Mouse (Mus musculus) myocyte (in vitro differentiated cells): ENCODE data around the gene Rps10. TPM values are rescaled to one million over a fixed set of nuclear protein-coding genes. Genes with fewer than 3 reads are reported as not detected.

ENCODE experiments used
- H3K27me3 ChIP-seq: one replicate; pipeline ENCODE4 v1.6.1; 2011; ENCODE audit not compliant: control insufficient read depth, insufficient read depth, insufficient read length
- H3K36me3 ChIP-seq: one replicate; pipeline ENCODE4 v1.6.1; 2011; ENCODE audit not compliant: control insufficient read depth, insufficient read depth
- H3K4me2 ChIP-seq: one replicate; pipeline ENCODE4 v1.6.1; 2011; ENCODE audit warnings: low read depth, control low read depth
- H3K4me3 ChIP-seq: one replicate; pipeline ENCODE4 v1.5.1; 2011; ENCODE audit warnings: mild to moderate bottlenecking, control low read depth, moderate library complexity
- H3K79me2 ChIP-seq: one replicate; pipeline ENCODE4 v1.6.1; 2011; ENCODE audit not compliant: control insufficient read depth, insufficient read depth
- H3ac ChIP-seq: one replicate; pipeline ENCODE4 v1.6.1; 2011; ENCODE audit not compliant: control insufficient read depth, insufficient read length
- CEBPB ChIP-seq: IDR thresholded peaks from 2 replicates; pipeline ENCODE4 v1.6.1; 2011; ENCODE audit warnings: mild to moderate bottlenecking, moderate library complexity; ENCODE audit not compliant: poor library complexity, insufficient read depth, severe bottlenecking
- E2F4 ChIP-seq: IDR thresholded peaks from one replicate; pipeline ENCODE4 v1.6.1; 2011; ENCODE audit warnings: mild to moderate bottlenecking, control low read depth, moderate library complexity; ENCODE audit not compliant: insufficient read depth
- MAX ChIP-seq: IDR thresholded peaks from one replicate; pipeline ENCODE4 v1.6.1; 2011; ENCODE audit warnings: low read depth, mild to moderate bottlenecking, control low read depth
- MYOD1 ChIP-seq, 3 experiments: IDR thresholded peaks; one replicate each; pipeline ENCODE4 v1.6.1; 2011; ENCODE audit warnings: control low read depth in 2 of 3, low read depth in 2 of 3, mild to moderate bottlenecking in 2 of 3, moderate library complexity in 1 of 3; ENCODE audit not compliant: insufficient read length in 2 of 3, control insufficient read depth in 1 of 3
- MYOG ChIP-seq, 3 experiments: IDR thresholded peaks; one replicate each; pipeline ENCODE4 v1.6.1; 2011; ENCODE audit warnings: control low read depth in 2 of 3, low read depth in 2 of 3, mild to moderate bottlenecking in 2 of 3; ENCODE audit not compliant: insufficient read length in 2 of 3, control insufficient read depth in 1 of 3, insufficient read depth in 1 of 3
- POLR2A ChIP-seq: IDR thresholded peaks from one replicate; pipeline ENCODE4 v1.6.1; 2011; ENCODE audit warnings: low read depth, mild to moderate bottlenecking, control low read depth, moderate library complexity; ENCODE audit not compliant: insufficient read length
- POLR2AphosphoS2 ChIP-seq: IDR thresholded peaks from one replicate; pipeline ENCODE4 v1.6.1; 2011; ENCODE audit warnings: low read depth, control low read depth; ENCODE audit not compliant: insufficient read length
- REST ChIP-seq: IDR thresholded peaks from one replicate; pipeline ENCODE4 v1.6.1; 2011; ENCODE audit warnings: mild to moderate bottlenecking, control low read depth, moderate library complexity; ENCODE audit not compliant: insufficient read depth, insufficient read length
- SRF ChIP-seq: IDR thresholded peaks from one replicate; pipeline ENCODE4 v1.6.1; 2011; ENCODE audit warnings: low read depth; ENCODE audit not compliant: control insufficient read depth, insufficient read length
- TCF12 ChIP-seq: IDR thresholded peaks from one replicate; pipeline ENCODE4 v1.6.1; 2011; ENCODE audit warnings: mild to moderate bottlenecking, control low read depth; ENCODE audit not compliant: poor library complexity, insufficient read depth, severe bottlenecking
- TCF3 ChIP-seq: IDR thresholded peaks from one replicate; pipeline ENCODE4 v1.6.1; 2011; ENCODE audit warnings: low read depth, control low read depth; ENCODE audit not compliant: insufficient read length
- USF1 ChIP-seq: IDR thresholded peaks from one replicate; pipeline ENCODE4 v1.6.1; 2011; ENCODE audit warnings: low read depth, mild to moderate bottlenecking, control low read depth, moderate library complexity
- polyA plus RNA-seq: library from polyadenylated mRNA; unstranded; fragments of >200 nt; fragmentation: generic; extraction: Trizol; gene quantifications from one replicate; pipeline ENCODE4 v1.2.1, GENCODE M21; 2012; ENCODE audit warnings: missing spikeins

Rps10 gene
- polyA plus RNA-seq, 1 experiment = 3,606 TPM

DNA sequence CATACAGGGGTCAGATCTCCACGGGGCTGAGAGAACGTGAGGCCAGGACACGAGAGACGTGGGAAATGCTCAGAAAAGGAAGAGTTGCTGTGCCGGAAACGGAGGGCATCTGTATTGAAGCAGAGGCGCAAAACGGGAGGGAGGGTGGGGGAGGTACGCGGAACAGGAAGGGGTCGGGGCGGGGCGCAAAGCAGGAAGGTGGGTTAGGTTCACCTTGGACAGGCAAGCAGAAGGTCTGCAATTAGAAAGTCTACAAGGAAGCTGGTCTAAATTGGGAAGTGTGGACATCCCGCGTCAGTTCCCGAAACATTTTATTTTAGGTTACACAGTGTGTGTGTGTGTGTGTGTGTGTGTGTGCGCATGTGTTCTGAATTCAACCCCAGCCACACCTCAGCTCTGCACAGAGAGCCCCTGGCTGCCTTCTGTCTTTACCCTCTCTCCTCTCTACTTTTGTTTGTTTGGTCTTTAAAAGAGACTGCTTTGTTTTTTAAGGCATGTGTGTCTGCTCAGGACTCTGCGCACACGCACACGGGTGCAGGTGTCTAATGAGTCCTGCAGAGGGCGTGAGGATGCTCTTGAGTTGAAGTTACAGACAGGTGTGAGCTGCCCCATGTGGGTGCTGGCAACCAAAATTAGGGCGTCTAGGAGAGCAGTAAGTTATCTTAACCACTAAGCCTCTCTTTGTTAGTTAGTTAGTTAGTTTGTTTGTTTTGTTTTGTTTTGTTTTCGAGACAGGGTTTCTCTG lies 15.7 kb upstream of the Rps10 start:
- TF ChIP-seq TCF12 (no peak), POLR2AphosphoS2 (no peak), CEBPB (no peak), REST (no peak), USF1 (no peak), MAX (no peak), MYOD1 (IDR thresholded peaks at IDR 0.05; ENCODE audit: control insufficient read depth in 1 of 3, insufficient read length in 2 of 3, low read depth in 2 of 3) (no peak), TCF3 (no peak), SRF (no peak), E2F4 (no peak), POLR2A (no peak), MYOG (IDR thresholded peaks at IDR 0.05; ENCODE audit: control insufficient read depth in 1 of 3, insufficient read depth in 1 of 3, insufficient read length in 2 of 3, low read depth in 2 of 3) (no peak)
- no peak overlapping the region for H3ac ChIP-seq

DNA sequence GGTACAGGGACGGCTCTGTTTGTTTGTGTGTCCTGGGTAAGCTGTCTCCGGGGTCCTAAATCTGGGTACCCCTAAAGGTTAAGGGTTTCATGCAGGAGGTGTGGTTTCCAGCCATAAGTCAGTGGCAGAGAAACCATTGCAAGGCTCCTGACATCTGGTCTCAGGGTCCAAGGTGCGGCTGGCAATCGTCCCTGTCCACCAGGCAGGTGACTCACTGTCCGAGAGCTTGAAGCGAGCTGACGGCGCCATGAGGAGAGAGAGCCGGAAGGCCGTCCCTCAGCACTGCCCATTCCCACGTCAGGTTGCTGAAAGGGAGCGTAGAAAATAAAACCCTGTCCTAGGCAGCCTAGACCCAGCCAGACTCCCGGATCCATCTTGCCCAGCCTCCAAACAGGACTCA lies 14.1 kb upstream of the Rps10 start:
- no peak for TF ChIP-seq MYOG (IDR thresholded peaks at IDR 0.05; ENCODE audit: control insufficient read depth in 1 of 3, insufficient read depth in 1 of 3, insufficient read length in 2 of 3, low read depth in 2 of 3)
- TF ChIP-seq MAX = no peak
- no peak for TF ChIP-seq SRF
- TF ChIP-seq MYOD1 (IDR thresholded peaks at IDR 0.05; ENCODE audit: control insufficient read depth in 1 of 3, insufficient read length in 2 of 3, low read depth in 2 of 3) = no peak
- TF ChIP-seq TCF12 = no peak
- TF ChIP-seq POLR2A = no peak
- TF ChIP-seq REST = no peak
- TF ChIP-seq CEBPB = no peak
- TF ChIP-seq USF1 = no peak
- Histone ChIP-seq H3ac (no peak overlapping the region), H3K79me2 (no peaks in the 10 kb centered on the region), H3K36me3 (no peaks in the 10 kb centered on the region), H3K4me3 (no peak overlapping the region), H3K27me3 (peaks cover 15% of the 10 kb centered on the region), H3K4me2 (no peak overlapping the region)

More for the DNA sequence above, 15.7 kb upstream of the Rps10 start:
- no peak overlapping the region for H3K4me2 ChIP-seq
- no peaks in the 10 kb centered on the region for H3K36me3 ChIP-seq
- no peak overlapping the region for H3K4me3 ChIP-seq
- peaks cover 19% of the 10 kb centered on the region for H3K27me3 ChIP-seq
- H3K79me2 ChIP-seq = no peaks in the 10 kb centered on the region

DNA sequence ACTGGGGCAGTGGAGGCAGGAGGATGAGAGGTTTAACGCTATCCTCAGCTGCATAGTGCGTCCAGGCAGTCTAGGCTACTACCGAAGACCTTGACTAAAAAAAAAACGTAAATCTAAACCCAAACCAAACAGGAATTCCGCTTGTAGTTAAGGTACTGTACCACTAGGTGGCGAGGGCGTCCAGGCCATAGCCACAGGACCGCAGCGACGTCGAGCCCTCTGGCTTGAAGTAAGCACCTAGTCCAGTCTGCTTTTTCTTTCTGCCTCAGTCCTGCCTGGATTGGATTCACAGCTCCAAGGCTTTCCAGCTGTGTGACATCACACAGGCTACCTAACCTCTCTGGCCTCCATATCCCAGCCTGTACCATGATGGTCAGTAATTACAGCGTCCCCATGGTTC lies 13.7 kb upstream of the Rps10 start:
- Histone ChIP-seq H3ac (no peak overlapping the region), H3K27me3 (peaks cover 11% of the 10 kb centered on the region), H3K36me3 (no peaks in the 10 kb centered on the region), H3K4me2 (no peak overlapping the region), H3K4me3 (no peak overlapping the region), H3K79me2 (no peaks in the 10 kb centered on the region)
- no peak for TF ChIP-seq CEBPB
- no peak for TF ChIP-seq REST
- TF ChIP-seq TCF3 = no peak

- Histone ChIP-seq H3K4me3 (no peak overlapping the region), H3K79me2 (no peaks in the 10 kb centered on the region), H3K4me2 (no peak overlapping the region), H3ac (no peak overlapping the region), H3K36me3 (no peaks in the 10 kb centered on the region), H3K27me3 (peaks cover 4% of the 10 kb centered on the region)
- TF ChIP-seq POLR2AphosphoS2 (no peak), MYOD1 (IDR thresholded peaks at IDR 0.05; ENCODE audit: control insufficient read depth in 1 of 3, insufficient read length in 2 of 3, low read depth in 2 of 3) (no peak), TCF12 (no peak), E2F4 (no peak), CEBPB (no peak), REST (no peak), MAX (no peak), MYOG (IDR thresholded peaks at IDR 0.05; ENCODE audit: control insufficient read depth in 1 of 3, insufficient read depth in 1 of 3, insufficient read length in 2 of 3, low read depth in 2 of 3) (no peak), USF1 (no peak), TCF3 (no peak), SRF (no peak), POLR2A (no peak)
Measured at GRCm38 (mm10) chr17:27645807-27646206, 9.3 kb upstream of the Rps10 start.

DNA sequence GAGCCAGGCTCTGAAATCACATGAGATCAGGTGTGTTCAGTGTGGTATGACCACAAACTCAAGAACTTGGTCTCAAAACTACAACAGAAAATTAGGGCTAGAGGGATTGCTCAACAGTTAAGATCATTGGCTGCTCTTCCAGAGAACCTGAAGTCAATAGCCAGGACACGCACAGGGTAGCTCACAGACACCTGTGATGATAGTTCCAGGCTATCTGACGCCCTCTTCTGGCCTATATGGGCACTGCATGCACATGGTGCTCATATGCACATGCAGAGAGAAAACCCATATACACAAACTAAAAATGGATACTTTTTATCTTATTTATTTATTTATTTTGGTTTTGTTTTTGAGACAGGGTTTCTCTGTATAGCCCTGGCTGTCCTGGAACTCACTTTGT lies 8.1 kb upstream of the Rps10 start:
- Histone ChIP-seq H3K36me3 (no peaks in the 10 kb centered on the region), H3K27me3 (peaks cover 4% of the 10 kb centered on the region), H3ac (no peak overlapping the region), H3K4me2 (no peak overlapping the region), H3K79me2 (no peaks in the 10 kb centered on the region), H3K4me3 (no peak overlapping the region)
- no peak for TF ChIP-seq USF1
- TF ChIP-seq TCF12 = no peak
- no peak for TF ChIP-seq MYOG (IDR thresholded peaks at IDR 0.05; ENCODE audit: control insufficient read depth in 1 of 3, insufficient read depth in 1 of 3, insufficient read length in 2 of 3, low read depth in 2 of 3)
- no peak for TF ChIP-seq REST
- no peak for TF ChIP-seq TCF3
- TF ChIP-seq SRF = no peak
- TF ChIP-seq POLR2AphosphoS2 = no peak
- no peak for TF ChIP-seq E2F4
- TF ChIP-seq POLR2A = no peak
- no peak for TF ChIP-seq CEBPB
- TF ChIP-seq MAX = no peak
